Mouse (Mus musculus) embryonic facial prominence, embryonic 15.5 days (tissue): ENCODE data around the gene Tbl1xr1. TPM values are rescaled to one million over a fixed set of nuclear protein-coding genes. Genes with fewer than 3 reads are reported as not detected.

Source experiments
- ATAC-seq: fragments of 200-750 bp; cut with Nextera tagmentation; 2 replicates; pipeline ENCODE4 v1.8.0; 2017; ENCODE audit warnings: low read depth, moderate TSS enrichment; ENCODE audit not compliant: insufficient number of reproducible peaks, low FRiP score, low TSS enrichment
- H3K27ac ChIP-seq: fragments of 300-500 bp; sonication (generic); replicated peaks from 2 replicates; pipeline ENCODE4 v1.5.1; 2015; ENCODE audit warnings: mild to moderate bottlenecking, inconsistent platforms
- H3K27me3 ChIP-seq: fragments of 300-500 bp; sonication (generic); 2 replicates; pipeline ENCODE4 v1.6.1; 2015; ENCODE audit warnings: inconsistent platforms
- H3K36me3 ChIP-seq: fragments of 300-500 bp; sonication (generic); 2 replicates; pipeline ENCODE4 v1.6.1; 2015; ENCODE audit warnings: mild to moderate bottlenecking, inconsistent platforms
- H3K4me1 ChIP-seq: fragments of 300-500 bp; sonication (generic); 2 replicates; pipeline ENCODE4 v1.6.1; 2015; ENCODE audit warnings: inconsistent platforms
- H3K4me2 ChIP-seq: fragments of 300-500 bp; sonication (generic); replicated peaks from 2 replicates; pipeline ENCODE4 v1.6.1; 2015; ENCODE audit warnings: mild to moderate bottlenecking, inconsistent platforms
- H3K4me3 ChIP-seq: fragments of 300-500 bp; sonication (generic); replicated peaks from 2 replicates; pipeline ENCODE4 v1.5.1; 2015; ENCODE audit warnings: mild to moderate bottlenecking, inconsistent platforms
- H3K9ac ChIP-seq: fragments of 300-500 bp; sonication (generic); 2 replicates; pipeline ENCODE4 v1.6.1; 2015; ENCODE audit warnings: inconsistent platforms
- H3K9me3 ChIP-seq: fragments of 300-500 bp; sonication (generic); replicated peaks from 2 replicates; pipeline ENCODE4 v1.6.1; 2016; ENCODE audit warnings: inconsistent platforms
- WGBS: fragments of 180-500 bp; shearing (Covaris S2); methylation state at CpG from one replicate; pipeline ENCODE4 v1.1.7; 2015; 5-methylcytosine and 5-hydroxymethylcytosine counted together
- polyA plus RNA-seq: library from polyadenylated mRNA; unstranded; fragments of >200 nt; fragmentation: Nextera tagmentation; extraction: Ambion mirVana; gene quantifications from 2 replicates; pipeline ENCODE4 v1.2.1, GENCODE M21; 2015

The Tbl1xr1 gene
- polyA plus RNA-seq, 1 experiment from 2014 or later: 28.3 TPM

DNA sequence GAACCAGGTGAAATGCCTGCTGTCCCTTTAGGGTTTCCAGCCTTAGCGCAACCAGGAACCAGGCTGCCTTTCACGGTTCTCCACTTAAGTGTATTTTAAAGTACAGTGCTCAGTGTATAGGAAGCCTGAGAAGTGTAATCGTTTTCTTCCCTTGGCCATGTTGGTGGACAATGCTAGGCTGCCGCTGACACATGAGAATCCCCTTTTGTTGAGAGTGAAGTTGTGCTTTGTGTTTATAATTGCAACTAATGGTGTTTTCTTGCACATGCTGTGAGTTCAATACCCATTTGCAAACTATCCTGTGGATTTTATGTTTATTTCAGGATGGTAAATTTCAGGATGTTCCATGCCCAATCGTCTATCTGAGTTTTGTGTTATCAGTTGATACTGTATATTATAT is 146.6 kb downstream of the Tbl1xr1 start:
- Histone ChIP-seq H3K4me2 (no peak overlapping the region), H3K4me3 (no peak overlapping the region), H3K27ac (no peak overlapping the region), H3K36me3 (no peaks in the 10 kb centered on the region), H3K27me3 (no peaks in the 10 kb centered on the region), H3K4me1 (peaks cover 5% of the 10 kb centered on the region; the same call in 1 of the 2 replicates), H3K9ac (no peak overlapping the region), H3K9me3 (no peaks in the 10 kb centered on the region)
- WGBS: 94% methylated on average over 5 of the region's 5 CpGs
- no peak for ATAC-seq

DNA sequence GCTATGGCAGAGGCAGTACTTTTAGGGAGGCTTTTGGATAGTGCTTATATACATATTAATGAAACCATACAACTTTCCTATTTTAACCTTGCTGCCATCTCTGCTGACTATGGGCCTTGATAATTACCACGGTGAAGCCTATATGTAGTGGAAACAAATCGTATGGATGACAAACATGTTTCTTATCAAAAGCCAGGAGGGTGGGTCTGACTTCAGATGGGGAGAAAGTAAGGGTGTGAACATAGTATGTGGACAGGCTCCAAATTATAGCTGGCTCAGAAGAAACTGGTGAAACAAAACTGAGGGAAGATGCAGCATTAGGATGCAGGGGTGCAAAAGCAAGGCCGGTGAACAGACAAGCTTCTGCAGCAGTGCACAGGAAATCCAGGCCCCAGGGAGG is 151.6 kb downstream of the Tbl1xr1 start:
- H3K4me2 ChIP-seq: no peak overlapping the region
- WGBS: 79% methylated on average over 3 of the region's 3 CpGs
- no peak for ATAC-seq
- H3K4me3 ChIP-seq: no peak overlapping the region
- H3K9me3 ChIP-seq: no peaks in the 10 kb centered on the region
- no peaks in the 10 kb centered on the region for H3K27me3 ChIP-seq
- H3K9ac ChIP-seq: no peak overlapping the region
- H3K36me3 ChIP-seq: no peaks in the 10 kb centered on the region
- no peaks in the 10 kb centered on the region for H3K4me1 ChIP-seq
- H3K27ac ChIP-seq: no peak overlapping the region

DNA sequence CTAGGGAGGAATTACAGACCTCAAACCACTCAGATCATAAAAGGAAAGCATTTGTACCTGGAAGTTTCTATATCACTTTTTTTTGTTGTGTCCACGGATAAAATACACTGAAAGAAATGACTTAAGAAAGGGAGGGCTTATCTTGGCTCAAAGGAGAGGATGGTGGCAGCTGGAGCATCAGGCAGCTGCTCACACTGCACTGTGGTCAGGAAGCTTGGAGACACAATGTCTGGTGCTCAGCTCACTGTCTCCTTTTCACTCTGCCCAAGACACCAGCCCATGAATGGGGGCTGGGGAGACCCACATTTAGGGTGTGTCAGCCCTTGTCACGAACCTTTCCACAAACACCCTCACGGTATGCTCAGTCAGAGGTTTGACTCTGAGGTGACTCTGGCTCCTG is 154.2 kb downstream of the Tbl1xr1 start:
- H3K4me3 ChIP-seq: no peak overlapping the region
- H3K9ac ChIP-seq: no peak overlapping the region
- no peaks in the 10 kb centered on the region for H3K27me3 ChIP-seq
- H3K36me3 ChIP-seq: no peaks in the 10 kb centered on the region
- H3K4me2 ChIP-seq: no peak overlapping the region
- H3K9me3 ChIP-seq: no peaks in the 10 kb centered on the region
- H3K4me1 ChIP-seq: no peaks in the 10 kb centered on the region
- no peak overlapping the region for H3K27ac ChIP-seq
- WGBS: 64% methylated on average over 3 of the region's 3 CpGs
- ATAC-seq: no peak

DNA sequence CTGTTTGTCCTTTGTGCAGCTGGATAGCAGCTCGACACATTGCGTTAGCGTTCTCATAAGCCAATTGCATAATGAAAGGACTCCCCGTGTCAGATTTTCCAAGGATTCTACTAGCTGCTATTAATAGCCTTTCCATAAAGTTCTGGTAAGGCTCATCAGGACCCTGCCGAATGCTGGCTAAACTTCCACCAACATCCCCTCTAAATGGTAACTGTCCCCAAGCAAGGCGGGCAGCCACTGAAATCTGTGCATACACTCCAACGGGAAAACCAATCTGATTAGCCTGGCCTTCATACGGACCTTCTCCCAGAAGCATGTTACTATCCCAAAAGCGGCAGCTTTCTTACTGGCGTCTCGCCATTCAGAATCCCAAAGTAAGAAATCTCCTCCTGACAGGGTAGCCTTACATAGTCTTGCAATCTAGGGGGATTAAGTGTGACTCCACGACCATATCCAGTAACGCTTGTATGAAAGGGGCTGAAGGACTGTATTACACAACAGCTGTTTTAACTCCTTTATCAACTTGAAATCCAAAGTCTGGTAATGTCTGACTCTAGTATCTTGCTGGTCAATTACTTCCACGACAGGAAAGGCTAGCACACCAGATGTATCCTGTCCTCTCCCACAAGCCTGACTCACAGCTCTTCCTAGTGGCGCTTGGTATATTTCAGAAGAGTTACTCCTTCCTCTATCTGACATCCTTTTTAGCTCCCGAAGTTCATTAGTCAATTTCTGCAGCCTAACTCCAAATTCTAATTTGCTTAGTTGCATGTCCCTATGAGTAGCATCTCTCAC is 161.9 kb downstream of the Tbl1xr1 start:
- no peak overlapping the region for H3K4me3 ChIP-seq
- H3K4me1 ChIP-seq: no peaks in the 10 kb centered on the region
- 85% methylated on average over 16 of the region's 16 CpGs for WGBS
- no peaks in the 10 kb centered on the region for H3K36me3 ChIP-seq
- no peak overlapping the region for H3K9ac ChIP-seq
- H3K27me3 ChIP-seq: no peaks in the 10 kb centered on the region
- H3K9me3 ChIP-seq: no peaks in the 10 kb centered on the region
- no peak for ATAC-seq
- H3K4me2 ChIP-seq: no peak overlapping the region
- H3K27ac ChIP-seq: no peak overlapping the region
